Mouse (Mus musculus): Measurements from ENCODE around the gene Ephb3. TPM values are rescaled to one million over a fixed set of nuclear protein-coding genes. Genes with fewer than 3 reads are reported as not detected.
A peak's percentile ranks its signal among the peaks of the same experiment; 100 is the strongest.

Ephb3 gene
- polyA plus RNA-seq, 1 experiment from 2014 or later: 12.2 TPM

DNA sequence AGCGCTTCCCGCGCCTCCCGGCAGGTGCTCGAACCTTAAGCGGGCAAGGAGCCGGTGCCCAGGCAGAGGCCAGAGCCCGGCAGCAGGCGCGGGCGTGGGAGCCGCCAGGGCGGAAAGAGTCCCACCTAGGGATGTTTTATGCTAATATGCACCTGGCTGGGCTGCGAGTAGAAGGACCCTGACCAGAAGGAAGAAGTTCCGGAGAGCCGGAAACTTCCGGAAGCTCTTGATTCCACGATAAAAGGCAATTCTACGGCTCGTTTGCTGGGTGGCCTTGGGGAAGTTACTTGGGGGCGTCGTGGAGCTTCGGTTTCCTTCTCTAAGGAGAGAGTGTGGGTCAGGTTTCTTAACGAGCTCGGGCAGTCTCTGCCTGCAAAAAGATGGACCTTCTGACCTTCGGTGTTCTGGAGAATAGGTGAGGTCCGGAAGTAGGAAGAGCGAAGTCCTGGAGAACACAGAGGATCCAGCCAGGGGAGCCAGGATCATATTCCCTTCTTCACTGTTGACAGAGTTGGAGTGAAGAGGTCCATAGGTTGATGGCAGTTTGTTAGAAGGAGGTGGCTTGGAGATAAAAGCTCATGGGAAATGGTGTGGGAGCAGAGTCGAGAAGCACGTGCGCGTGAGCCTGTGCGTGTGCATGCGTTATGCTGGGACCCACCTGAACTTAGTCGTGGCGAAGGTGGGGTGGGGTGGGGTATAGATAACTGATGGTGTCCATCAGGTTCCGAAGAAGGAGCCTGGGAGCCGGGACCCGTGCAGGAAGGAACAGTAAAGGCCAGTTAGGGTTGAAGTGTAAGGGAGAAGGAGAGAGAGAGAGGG, 44.4 kb downstream of the Ephb3 start:
- H3K4me1 ChIP-seq (replicated peaks): peaks cover 37% of the 10 kb centered on the region
- WGBS: 6% methylated on average over 39 of the region's 39 CpGs
- peak overlapping the region; percentile 32 for H3K4me3 ChIP-seq
- H3K27me3 ChIP-seq: peaks cover 30% of the 10 kb centered on the region
- no peak overlapping the region for H3K27ac ChIP-seq (replicated peaks)
- H3K9ac ChIP-seq: no peak overlapping the region
- no peaks in the 10 kb centered on the region for H3K36me3 ChIP-seq
- no peak for ATAC-seq (ENCODE audit: low FRiP score, low read depth)
- peak overlapping the region; percentile 57 for H3K4me2 ChIP-seq
- H3K9me3 ChIP-seq: no peaks in the 10 kb centered on the region

DNA sequence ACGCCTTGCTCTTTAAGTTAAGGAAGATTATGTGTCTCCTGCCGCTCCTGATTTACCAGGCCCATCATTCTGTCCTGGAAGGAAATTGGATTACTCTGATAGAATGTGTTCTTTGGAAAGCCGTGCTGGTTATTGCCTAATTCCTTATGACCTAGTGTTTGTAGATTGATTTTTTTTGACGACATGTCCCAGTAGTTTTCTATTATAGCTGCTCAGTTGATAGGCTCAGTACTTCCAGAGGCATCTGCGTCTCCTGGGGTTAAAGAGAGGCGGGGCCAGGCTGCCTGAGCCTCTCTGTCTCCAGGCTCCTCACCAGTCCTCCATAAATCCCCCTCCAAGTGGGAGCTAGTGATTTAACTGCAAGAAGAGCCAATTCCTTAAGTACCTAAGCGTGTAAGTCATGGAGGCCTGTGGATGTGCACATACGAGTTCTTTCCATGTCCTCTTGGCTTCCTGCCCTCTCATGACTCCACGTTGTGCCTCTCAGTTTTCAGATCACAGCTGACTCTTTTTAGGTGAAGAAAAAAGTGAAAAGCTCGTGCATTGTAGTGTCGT, 47.9 kb downstream of the Ephb3 start:
- 55% methylated on average over 11 of the region's 11 CpGs for WGBS
- no peak overlapping the region for H3K4me2 ChIP-seq

DNA sequence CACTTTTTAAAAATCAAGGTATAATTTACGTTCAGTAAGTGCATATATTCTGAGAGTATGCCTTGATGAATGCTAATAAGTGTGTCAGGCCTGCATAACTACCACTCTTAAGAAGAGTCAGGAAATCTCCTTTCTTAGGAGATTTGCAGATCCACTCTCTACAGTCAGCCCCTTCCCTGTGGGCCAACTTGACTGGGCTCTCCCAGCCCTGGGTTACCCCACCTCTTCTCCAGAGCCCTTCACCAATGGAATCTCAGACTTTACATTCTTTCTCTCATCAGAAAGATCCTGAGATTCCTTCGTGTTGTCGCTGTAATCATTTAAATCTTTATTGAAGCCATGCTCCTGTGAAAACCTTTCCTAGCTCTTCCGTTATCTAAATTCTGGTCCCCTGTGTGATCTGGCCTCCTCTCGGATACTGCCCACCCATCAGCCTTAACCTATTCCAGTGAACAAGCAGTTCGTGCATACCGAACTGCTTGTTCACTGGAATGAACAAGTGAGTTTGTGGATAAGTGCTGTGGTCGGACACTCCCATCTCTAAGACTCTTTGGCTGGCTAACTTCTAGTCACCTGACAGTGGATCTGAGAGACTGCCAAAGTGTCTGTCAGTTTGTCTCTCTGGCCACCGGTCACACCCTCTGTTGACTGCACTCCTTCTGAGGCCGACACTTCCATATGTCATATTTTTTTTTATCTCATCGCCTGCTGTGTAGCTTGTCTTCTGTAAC, 51.2 kb downstream of the Ephb3 start:
- Histone ChIP-seq H3K4me2 (no peak overlapping the region), H3K4me3 (no peak overlapping the region), H3K4me1 (replicated peaks) (no peaks in the 10 kb centered on the region), H3K9me3 (no peaks in the 10 kb centered on the region), H3K27ac (replicated peaks) (no peak overlapping the region), H3K9ac (no peak overlapping the region), H3K27me3 (0 out of 2 replicates have a peak, but pooled peaks cover 1% of the 10 kb centered on the region), H3K36me3 (no peaks in the 10 kb centered on the region)
- no peak for ATAC-seq (ENCODE audit: low FRiP score, low read depth)
- 85% methylated on average over 11 of the region's 11 CpGs for WGBS

More for the DNA sequence above, 47.9 kb downstream of the Ephb3 start:
- Histone ChIP-seq H3K4me1 (replicated peaks) (peaks cover 17% of the 10 kb centered on the region), H3K27ac (replicated peaks) (no peak overlapping the region), H3K9ac (no peak overlapping the region), H3K27me3 (peaks cover 22% of the 10 kb centered on the region), H3K4me3 (no peak overlapping the region), H3K9me3 (no peaks in the 10 kb centered on the region), H3K36me3 (no peaks in the 10 kb centered on the region)
- no peak for ATAC-seq (ENCODE audit: low FRiP score, low read depth)

- H3K36me3 ChIP-seq: no peaks in the 10 kb centered on the region
- H3K27ac ChIP-seq (replicated peaks): no peak overlapping the region
- no peak for ATAC-seq (ENCODE audit: low FRiP score, low read depth)
- no peaks in the 10 kb centered on the region for H3K27me3 ChIP-seq
- no peaks in the 10 kb centered on the region for H3K9me3 ChIP-seq
- 94% methylated on average over 12 of the region's 12 CpGs for WGBS
- no peaks in the 10 kb centered on the region for H3K4me1 ChIP-seq (replicated peaks)
- H3K4me3 ChIP-seq: no peak overlapping the region
- no peak overlapping the region for H3K9ac ChIP-seq
- no peak overlapping the region for H3K4me2 ChIP-seq
These were observed 52.2 kb downstream of the Ephb3 start for GRCm38 (mm10) chr16:21256514-21257305.

DNA sequence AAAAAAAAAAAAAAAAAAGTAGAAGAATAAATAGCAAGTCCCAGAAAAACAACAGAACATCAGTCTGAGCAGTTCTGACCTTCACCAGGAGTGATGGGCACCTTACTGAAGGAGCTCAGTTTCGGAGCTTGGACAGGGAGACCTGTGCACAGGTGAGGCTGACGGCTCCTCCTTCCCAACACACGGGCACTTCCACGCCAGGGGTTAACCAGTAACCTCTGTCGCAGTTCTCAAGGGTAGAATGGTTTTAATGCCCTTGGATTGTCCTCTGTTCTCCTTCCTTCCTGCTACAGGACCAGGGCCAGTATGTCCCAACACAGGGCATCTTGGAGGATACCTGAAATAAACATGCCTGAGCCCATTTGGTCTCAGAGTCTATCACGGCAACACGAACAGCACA, 60.9 kb downstream of the Ephb3 start:
- 84% methylated on average over 7 of the region's 7 CpGs for WGBS
- Histone ChIP-seq H3K4me3 (no peak overlapping the region), H3K9ac (no peak overlapping the region), H3K9me3 (no peaks in the 10 kb centered on the region), H3K4me2 (no peak overlapping the region), H3K27ac (replicated peaks) (no peak overlapping the region), H3K36me3 (no peaks in the 10 kb centered on the region), H3K4me1 (replicated peaks) (no peaks in the 10 kb centered on the region), H3K27me3 (no peaks in the 10 kb centered on the region)
- ATAC-seq (ENCODE audit: low FRiP score, low read depth): no peak

GRCm38 (mm10) chr16:21269775-21270174, 65.2 kb downstream of the Ephb3 start:
- peaks cover 13% of the 10 kb centered on the region for H3K4me1 ChIP-seq (replicated peaks)
- ATAC-seq (ENCODE audit: low FRiP score, low read depth): no peak
- H3K9ac ChIP-seq: no peak overlapping the region
- no peak overlapping the region for H3K27ac ChIP-seq (replicated peaks)
- WGBS: 59% methylated on average over 8 of the region's 8 CpGs
- H3K27me3 ChIP-seq: no peaks in the 10 kb centered on the region
- no peak overlapping the region for H3K4me3 ChIP-seq
- H3K9me3 ChIP-seq: no peaks in the 10 kb centered on the region
- no peak overlapping the region for H3K4me2 ChIP-seq
- H3K36me3 ChIP-seq: no peaks in the 10 kb centered on the region

- H3K27ac ChIP-seq (replicated peaks): no peak overlapping the region
- no peak overlapping the region for H3K4me3 ChIP-seq
- H3K36me3 ChIP-seq: no peaks in the 10 kb centered on the region
- peaks cover 13% of the 10 kb centered on the region for H3K4me1 ChIP-seq (replicated peaks)
- no peak overlapping the region for H3K4me2 ChIP-seq
- H3K27me3 ChIP-seq: no peaks in the 10 kb centered on the region
- ATAC-seq (ENCODE audit: low FRiP score, low read depth): no peak
- H3K9me3 ChIP-seq: no peaks in the 10 kb centered on the region
- no peak overlapping the region for H3K9ac ChIP-seq
- 54% methylated on average over 6 of the region's 6 CpGs for WGBS
These were observed 67.3 kb downstream of the Ephb3 start for GRCm38 (mm10) chr16:21271773-21272247.

GRCm38 (mm10) chr16:21272748-21273147, 68.2 kb downstream of the Ephb3 start:
- Histone ChIP-seq H3K9ac (no peak overlapping the region), H3K4me3 (no peak overlapping the region), H3K9me3 (no peaks in the 10 kb centered on the region), H3K36me3 (no peaks in the 10 kb centered on the region), H3K4me1 (replicated peaks) (peaks cover 13% of the 10 kb centered on the region), H3K27ac (replicated peaks) (no peak overlapping the region), H3K4me2 (no peak overlapping the region), H3K27me3 (no peaks in the 10 kb centered on the region)
- 54% methylated on average over 4 of the region's 4 CpGs for WGBS
- no peak for ATAC-seq (ENCODE audit: low FRiP score, low read depth)

Small RNA genes within 50 kb of the gene (microRNA-seq; reads per million reads assigned to microRNA genes)
- gene Mir7680: not detected

Other genes with a start within 250 kb of the Ephb3 start
- gene Teddm3, start 50.8 kb upstream of the Ephb3 start, polyA plus RNA-seq (2015; fragmentation: Nextera tagmentation; extraction: Ambion mirVana): 0.58 and 0.69 TPM in 2 replicates
- 32.5 and 35.3 TPM in 2 replicates for gene Vps8, start 218.4 kb downstream of the Ephb3 start, polyA plus RNA-seq (2015; fragmentation: Nextera tagmentation; extraction: Ambion mirVana)

All from hindbrain, embryonic 15.5 days (tissue).